Mouse (Mus musculus): ENCODE data around the gene Rab11fip5. TPM values are rescaled to one million over a fixed set of nuclear protein-coding genes. Genes with fewer than 3 reads are reported as not detected.

Gene Rab11fip5
- total RNA-seq, 2 experiments from 2014 or later = 5.2 to 5.8 TPM

Other genes starting within 250 kb of the Rab11fip5 start
- 14.9 and 16.4 TPM in 2 replicates for gene Spr, start 236.9 kb downstream of the Rab11fip5 start, total RNA-seq (2015)
- 19.8 and 20.2 TPM in 2 replicates for gene Spr, start 236.9 kb downstream of the Rab11fip5 start, total RNA-seq (2017)
- gene Emx1, start 187.2 kb downstream of the Rab11fip5 start, total RNA-seq (2015) = not detected in 2 replicates
- not detected in 2 replicates for gene Emx1, start 187.2 kb downstream of the Rab11fip5 start, total RNA-seq (2017)
- 6.5 and 8.4 TPM in 2 replicates for gene Sfxn5, start 41.2 kb downstream of the Rab11fip5 start, total RNA-seq (2015)
- 8.4 and 13.4 TPM in 2 replicates for gene Sfxn5, start 41.2 kb downstream of the Rab11fip5 start, total RNA-seq (2017)
- not detected in 2 replicates for gene Noto, start 49.3 kb upstream of the Rab11fip5 start, total RNA-seq (2015)
- gene Noto, start 49.3 kb upstream of the Rab11fip5 start, total RNA-seq (2017) = not detected in 2 replicates
- 7.2 and 8.3 TPM in 2 replicates for gene Smyd5, start 57.4 kb upstream of the Rab11fip5 start, total RNA-seq (2015)
- gene Smyd5, start 57.4 kb upstream of the Rab11fip5 start, total RNA-seq (2017) = 10.0 and 11.2 TPM in 2 replicates
- gene Cct7, start 76.9 kb upstream of the Rab11fip5 start, total RNA-seq (2015) = 172 and 178 TPM in 2 replicates
- gene Cct7, start 76.9 kb upstream of the Rab11fip5 start, total RNA-seq (2017) = 167 and 192 TPM in 2 replicates
- 24.3 and 26.6 TPM in 2 replicates for gene Pradc1, start 77.3 kb upstream of the Rab11fip5 start, total RNA-seq (2015)
- 7.2 and 8.7 TPM in 2 replicates for gene Pradc1, start 77.3 kb upstream of the Rab11fip5 start, total RNA-seq (2017)
- not detected in 2 replicates for gene Fbxo41, start 128.4 kb upstream of the Rab11fip5 start, total RNA-seq (2015)
- gene Fbxo41, start 128.4 kb upstream of the Rab11fip5 start, total RNA-seq (2017) = not detected in 2 replicates
- gene Egr4, start 139.0 kb upstream of the Rab11fip5 start, total RNA-seq (2015) = not detected in 2 replicates
- not detected in 2 replicates for gene Egr4, start 139.0 kb upstream of the Rab11fip5 start, total RNA-seq (2017)
- gene Alms1, start 212.9 kb upstream of the Rab11fip5 start, total RNA-seq (2015) = 14.0 and 14.2 TPM in 2 replicates
- gene Alms1, start 212.9 kb upstream of the Rab11fip5 start, total RNA-seq (2017) = 11.4 and 12.1 TPM in 2 replicates

Measured in megakaryocyte, adult 5-6 weeks (primary cell).